Mouse (Mus musculus): ENCODE data around the gene Vmn2r62. TPM values are rescaled to one million over a fixed set of nuclear protein-coding genes. Genes with fewer than 3 reads are reported as not detected.
"Not testable (repeated sequence)": the region's sequence is repeated elsewhere in the genome, so short reads cannot be mapped to it uniquely, and the experiment has no call there.

The Vmn2r62 gene
- polyA plus RNA-seq (2012; ENCODE audit: insufficient read depth, insufficient read length, low replicate concordance, missing spikeins) = not detected in 2 replicates

DNA sequence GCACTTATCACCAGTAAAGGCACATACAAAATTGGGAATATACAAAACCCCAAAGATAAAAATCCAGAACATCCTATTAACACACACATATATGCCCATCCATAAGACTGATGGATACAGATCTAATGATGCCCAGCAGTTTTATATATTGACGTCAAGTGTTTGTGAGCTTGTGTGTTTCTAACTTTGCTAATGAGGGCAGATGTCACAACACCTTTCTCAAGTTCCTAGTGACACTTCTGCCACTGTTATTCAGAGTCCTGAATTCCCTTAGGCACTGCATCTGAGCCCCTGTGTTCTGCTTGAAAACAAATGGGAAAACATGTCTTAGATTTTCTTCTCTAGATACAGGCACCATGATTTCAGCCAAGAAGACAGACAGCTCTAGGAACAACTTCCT lies at the start of gene Vmn2r62:
Gene Vmn2r62 (minus strand): TSS at position 101 of the 400 bp plus-strand sequence.
- not testable (repeated sequence) for H3K4me3 ChIP-seq (ENCODE audit: insufficient read depth, low read depth, low read length); H3K27ac ChIP-seq (ENCODE audit: insufficient read depth, low read depth, low read length); H3K4me1 ChIP-seq (ENCODE audit: control insufficient read depth, insufficient read depth, low read length)
- WGBS = no CpG with 5 or more reads among the region's 1 CpGs

- H3K27ac ChIP-seq (ENCODE audit: insufficient read depth, low read depth, low read length); H3K4me1 ChIP-seq (ENCODE audit: control insufficient read depth, insufficient read depth, low read length); H3K4me3 ChIP-seq (ENCODE audit: insufficient read depth, low read depth, low read length): not testable (repeated sequence)
Observed at GRCm38 (mm10) chr7:42838366-42838765, 45.0 kb upstream of the Vmn2r62 start.

DNA sequence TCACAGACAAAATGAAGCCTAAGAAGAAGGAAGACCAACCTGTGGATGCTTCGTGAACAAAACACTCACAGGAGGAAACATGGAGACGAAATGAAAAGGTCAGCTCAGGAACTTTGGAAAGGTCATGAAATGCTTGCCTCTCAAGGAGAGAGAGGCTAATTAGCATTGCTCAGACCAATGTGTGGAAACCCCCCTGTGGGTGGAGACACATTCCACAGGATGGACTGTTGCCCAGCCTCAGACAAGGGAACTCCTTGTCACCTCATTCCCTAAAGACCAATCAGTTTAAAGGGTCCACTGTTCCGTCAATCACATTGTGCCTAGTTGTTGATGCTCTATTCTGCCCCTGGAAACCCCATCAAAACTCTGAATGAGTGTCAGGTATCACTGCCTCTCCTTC lies 38.9 kb upstream of the Vmn2r62 start:
- Histone ChIP-seq H3K27ac (ENCODE audit: insufficient read depth, low read depth, low read length) (no peak overlapping the region), H3K4me3 (ENCODE audit: insufficient read depth, low read depth, low read length) (no peak overlapping the region), H3K4me1 (ENCODE audit: control insufficient read depth, insufficient read depth, low read length) (no peaks in the 10 kb centered on the region)
- WGBS = 76% methylated on average over 3 of the region's 3 CpGs
- no peak for TF ChIP-seq CTCF (IDR thresholded peaks at IDR 0.05; ENCODE audit: insufficient read depth, low read depth, low read length)
- TF ChIP-seq POLR2A (IDR thresholded peaks at IDR 0.05; ENCODE audit: insufficient read depth, low read depth, low read length) = no peak

- 52% methylated on average over 20 of the region's 20 CpGs for WGBS
- TF ChIP-seq CTCF (IDR thresholded peaks at IDR 0.05; ENCODE audit: insufficient read depth, low read depth, low read length) = no peak
- TF ChIP-seq POLR2A (IDR thresholded peaks at IDR 0.05; ENCODE audit: insufficient read depth, low read depth, low read length) = no peak
- no peak overlapping the region for H3K27ac ChIP-seq (ENCODE audit: insufficient read depth, low read depth, low read length)
- no peak overlapping the region for H3K4me3 ChIP-seq (ENCODE audit: insufficient read depth, low read depth, low read length)
- H3K4me1 ChIP-seq (ENCODE audit: control insufficient read depth, insufficient read depth, low read length) = no peaks in the 10 kb centered on the region
Observed at GRCm38 (mm10) chr7:42749836-42750235, 43.5 kb downstream of the Vmn2r62 start.

- TF ChIP-seq POLR2A (IDR thresholded peaks at IDR 0.05; ENCODE audit: insufficient read depth, low read depth, low read length) = no peak
- TF ChIP-seq CTCF (IDR thresholded peaks at IDR 0.05; ENCODE audit: insufficient read depth, low read depth, low read length) = no peak
- WGBS = 88% methylated on average over 10 of the region's 10 CpGs
- Histone ChIP-seq H3K4me1 (ENCODE audit: control insufficient read depth, insufficient read depth, low read length) (no peaks in the 10 kb centered on the region), H3K27ac (ENCODE audit: insufficient read depth, low read depth, low read length) (no peak overlapping the region), H3K4me3 (ENCODE audit: insufficient read depth, low read depth, low read length) (no peak overlapping the region)
Observed at GRCm38 (mm10) chr7:42738536-42739210, 54.7 kb downstream of the Vmn2r62 start.

DNA sequence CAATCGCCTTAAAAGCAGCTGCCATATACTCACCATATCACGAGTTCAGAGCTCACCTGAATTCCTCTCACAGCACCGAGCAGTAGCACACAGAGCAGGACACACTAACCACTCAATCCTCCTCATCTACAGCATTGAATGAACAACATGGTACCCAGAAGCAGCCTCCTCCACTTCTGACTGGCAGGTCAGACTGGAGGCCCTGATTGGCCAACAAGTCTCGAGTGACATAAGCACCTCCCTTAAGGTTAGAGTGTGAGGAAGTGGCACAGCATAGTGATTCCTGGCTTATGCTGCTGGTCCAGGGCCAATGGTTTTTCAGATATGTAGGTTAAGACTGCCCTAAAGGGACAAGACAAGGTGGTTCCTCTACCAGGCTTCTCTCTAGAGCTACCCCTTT lies 66.4 kb downstream of the Vmn2r62 start, which contains the start of gene Gm17067:
Gene Gm17067 (minus strand): TSS at position 101 of the 400 bp plus-strand sequence.
- not testable (repeated sequence) for H3K4me3 ChIP-seq (ENCODE audit: insufficient read depth, low read depth, low read length); H3K27ac ChIP-seq (ENCODE audit: insufficient read depth, low read depth, low read length); H3K4me1 ChIP-seq (ENCODE audit: control insufficient read depth, insufficient read depth, low read length)
- 90% methylated on average over 4 of the region's 4 CpGs for WGBS

Other genes starting within 250 kb of the Vmn2r62 start
- gene Gm21028, start 214.9 kb downstream of the Vmn2r62 start, polyA plus RNA-seq (2012; ENCODE audit: insufficient read depth, insufficient read length, low replicate concordance, missing spikeins) = not detected in 2 replicates
- not detected in 2 replicates for gene Zfp977, start 201.0 kb downstream of the Vmn2r62 start, polyA plus RNA-seq (2012; ENCODE audit: insufficient read depth, insufficient read length, low replicate concordance, missing spikeins)
- gene Zfp976, start 150.9 kb downstream of the Vmn2r62 start, polyA plus RNA-seq (2012; ENCODE audit: insufficient read depth, insufficient read length, low replicate concordance, missing spikeins) = not detected in 2 replicates
- not detected in 2 replicates for gene Zfp975, start 100.8 kb downstream of the Vmn2r62 start, polyA plus RNA-seq (2012; ENCODE audit: insufficient read depth, insufficient read length, low replicate concordance, missing spikeins)
- gene Gm17067, start 66.5 kb downstream of the Vmn2r62 start, polyA plus RNA-seq (2012; ENCODE audit: insufficient read depth, insufficient read length, low replicate concordance, missing spikeins) = not detected in 2 replicates
- gene Gm2381, start 73.7 kb upstream of the Vmn2r62 start, polyA plus RNA-seq (2012; ENCODE audit: insufficient read depth, insufficient read length, low replicate concordance, missing spikeins) = not detected in 2 replicates
- not detected in 2 replicates for gene Vmn2r63, start 140.3 kb upstream of the Vmn2r62 start, polyA plus RNA-seq (2012; ENCODE audit: insufficient read depth, insufficient read length, low replicate concordance, missing spikeins)
- not detected in 2 replicates for gene Gm9268, start 225.2 kb upstream of the Vmn2r62 start, polyA plus RNA-seq (2012; ENCODE audit: insufficient read depth, insufficient read length, low replicate concordance, missing spikeins)

All from olfactory bulb, adult 2 months (tissue).